Mouse (Mus musculus) left cerebral cortex, adult 8-10 months (tissue): ENCODE measurements around the gene Ptgs1. TPM values are rescaled to one million over a fixed set of nuclear protein-coding genes. Genes with fewer than 3 reads are reported as not detected.

Source experiments
- DNase-seq, 2 experiments: peaks; one replicate each; pipeline ENCODE4 v3.0.0; 2022; ENCODE audit warnings: low spot score in 2 of 2
- total RNA-seq, 4 experiments: library from RNA; stranded (reverse); gene quantifications; 2 replicates each; pipeline ENCODE4 v1.2.4; 2022

The Ptgs1 gene
- total RNA-seq, 4 experiments from 2014 or later = 23.9 to 31.0 (median 27.8) TPM

DNA sequence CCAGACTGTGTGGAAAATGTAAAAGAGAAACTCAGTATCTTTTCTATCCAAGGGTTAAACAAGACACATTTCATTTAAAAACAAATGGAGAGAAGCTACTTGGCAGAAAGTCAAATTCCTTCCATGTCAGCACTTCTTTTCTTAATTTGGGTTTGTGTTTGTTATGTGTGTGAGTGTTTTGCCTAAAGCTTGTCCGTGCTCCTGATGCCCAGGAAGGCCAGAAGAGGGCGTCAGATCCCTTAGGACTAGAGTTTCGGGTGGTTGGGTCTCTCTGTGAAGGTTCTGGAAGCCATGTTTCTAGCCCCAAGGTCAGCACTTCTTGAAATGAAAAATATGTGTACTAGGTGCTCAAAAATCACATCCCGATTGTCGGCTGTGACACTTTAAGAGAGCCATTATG is 15.8 kb upstream of the Ptgs1 start:
- no peak for DNase-seq

DNA sequence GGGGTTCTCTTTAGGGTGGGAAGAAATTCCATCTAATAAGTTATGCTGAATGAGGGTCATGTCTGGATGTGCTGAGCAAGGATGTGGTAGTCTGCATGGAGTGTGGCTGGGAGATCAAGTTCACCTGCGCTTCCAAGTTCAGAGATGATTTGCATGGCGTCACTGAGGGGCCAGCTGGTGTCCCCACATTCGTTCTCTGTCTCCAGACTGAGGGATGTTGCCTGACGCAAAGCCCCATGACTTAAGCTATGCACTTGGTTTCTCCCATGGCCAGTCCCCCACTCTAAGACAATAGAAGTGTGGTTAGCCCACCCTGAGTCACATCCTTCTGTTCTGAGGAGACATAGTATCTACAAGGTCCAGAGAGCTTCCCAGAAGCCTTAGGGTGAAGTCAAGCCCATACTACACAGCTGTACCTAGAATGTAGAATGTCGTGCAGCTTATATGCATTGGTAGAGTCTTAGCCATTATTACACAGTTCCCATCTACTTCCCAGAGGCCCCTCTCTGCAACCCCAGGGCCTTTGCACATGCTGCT is 15.0 kb upstream of the Ptgs1 start:
- no peak for DNase-seq

DNA sequence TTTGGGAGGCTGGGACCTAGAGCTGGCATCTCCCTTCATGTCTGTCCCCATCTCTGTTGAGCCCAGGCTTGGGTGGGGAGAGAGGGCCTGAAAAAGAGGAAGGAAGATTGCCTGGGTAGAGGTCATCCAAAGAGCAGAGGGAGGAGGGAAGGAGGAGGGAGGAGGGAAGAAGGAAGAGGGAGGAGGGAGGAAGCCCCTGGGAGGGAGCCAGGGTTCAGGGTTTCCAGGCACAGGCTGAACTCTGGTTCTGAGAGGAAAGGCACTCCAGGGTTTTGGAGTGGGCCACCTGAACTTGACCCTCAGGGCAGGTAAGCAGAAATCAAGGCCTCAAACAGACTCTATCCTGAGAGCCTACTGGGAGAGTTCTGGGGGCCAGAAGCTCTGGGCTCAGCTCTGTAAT is 13.7 kb upstream of the Ptgs1 start:
- no peak for DNase-seq

DNA sequence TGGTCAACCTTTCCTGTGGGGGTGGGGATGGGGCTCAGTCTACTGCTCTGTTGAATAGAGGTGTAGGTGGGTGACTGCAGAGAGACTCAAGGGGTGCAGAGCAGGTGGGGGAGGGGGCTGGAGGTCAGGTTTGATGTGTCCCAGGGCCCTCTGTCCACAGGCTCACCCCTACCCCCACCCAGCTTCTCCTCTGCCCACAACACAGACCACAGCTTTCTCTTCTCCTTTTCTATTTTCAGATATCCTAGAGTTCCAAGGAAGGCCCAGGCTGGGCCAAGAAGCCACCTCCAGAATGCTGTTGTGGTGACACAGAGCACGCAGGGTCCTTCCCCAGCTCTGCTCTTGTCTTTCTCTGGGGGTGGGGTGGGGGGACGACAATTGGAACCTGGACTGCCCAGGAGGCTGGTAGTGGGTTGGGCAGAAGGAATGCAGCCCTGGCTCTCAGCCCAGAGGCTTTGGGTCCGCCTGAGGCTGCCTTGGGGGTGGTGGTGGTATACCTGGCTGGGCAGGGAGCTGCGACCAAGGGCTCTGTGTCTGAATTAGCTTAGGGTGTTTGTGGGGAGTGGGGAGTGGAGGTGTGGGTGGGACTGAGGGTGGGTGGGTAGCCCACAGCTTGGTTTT is 13.2 kb upstream of the Ptgs1 start:
- no peak for DNase-seq

DNA sequence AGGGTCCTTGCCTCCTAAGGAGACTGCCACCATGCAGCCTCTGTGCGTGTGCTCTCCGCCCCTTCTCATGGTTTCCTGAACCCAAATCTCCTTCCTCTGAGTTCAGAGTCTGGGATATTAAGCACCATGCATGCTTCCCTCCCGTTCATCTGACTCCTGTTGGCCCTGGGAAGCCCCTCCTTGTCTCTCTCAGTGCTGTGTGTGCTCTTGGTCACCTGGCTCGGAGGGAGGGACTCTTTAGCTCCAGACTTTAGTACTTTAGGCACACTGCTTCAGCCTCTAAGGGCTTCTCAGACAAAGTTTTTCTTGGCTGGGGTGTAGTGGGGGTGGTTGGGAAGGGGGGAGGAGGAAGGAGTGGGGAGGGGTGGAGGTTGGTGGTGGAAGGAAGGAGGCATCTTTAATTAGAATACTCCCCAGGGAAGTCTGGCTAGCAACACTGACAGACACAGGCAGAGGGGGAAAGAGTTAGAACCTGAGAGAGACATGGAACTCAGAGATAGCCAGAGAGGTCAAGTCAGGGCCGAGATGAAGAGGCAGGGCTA is 12.5 kb upstream of the Ptgs1 start:
- no peak for DNase-seq

DNA sequence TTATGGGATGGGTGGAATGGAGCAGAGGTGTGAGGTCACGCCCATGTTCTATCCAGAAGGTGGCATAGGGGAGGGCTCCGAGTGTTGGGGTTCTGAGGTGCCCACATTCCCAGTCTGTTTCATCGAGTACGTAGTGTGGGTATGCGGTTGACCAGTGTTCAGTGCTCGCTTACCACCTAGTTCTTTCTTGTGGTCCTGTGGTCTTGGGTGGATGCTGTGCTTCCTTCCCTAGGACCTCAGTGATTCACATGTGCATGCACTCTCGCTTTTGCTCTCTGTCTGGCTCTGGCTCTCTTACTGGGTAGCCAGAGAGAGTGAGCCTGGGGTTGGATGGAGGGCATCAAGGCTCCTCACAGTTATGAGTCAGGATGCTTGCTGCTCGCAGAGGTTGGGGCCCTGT is 10.1 kb upstream of the Ptgs1 start:
- no peak for DNase-seq

DNA sequence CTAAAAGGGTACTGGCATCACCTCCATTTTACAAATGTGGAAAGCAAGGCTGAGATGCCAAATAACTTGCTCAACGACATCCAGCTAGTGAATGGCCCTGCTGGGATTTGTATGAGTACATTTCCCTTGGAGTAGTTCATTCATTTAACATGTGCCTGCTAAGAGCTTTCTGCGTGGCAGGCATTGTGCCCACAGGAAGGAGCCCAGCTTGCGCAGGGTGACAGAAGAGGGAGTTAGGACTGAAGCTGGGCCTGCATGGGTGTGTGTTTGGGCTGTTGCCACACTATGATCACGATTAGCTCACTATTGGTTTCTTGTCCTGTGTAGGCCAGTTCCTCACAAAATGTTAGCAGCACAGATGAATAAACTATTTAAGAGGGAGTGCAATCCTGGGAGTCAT is 9.3 kb upstream of the Ptgs1 start:
- no peak for DNase-seq

DNA sequence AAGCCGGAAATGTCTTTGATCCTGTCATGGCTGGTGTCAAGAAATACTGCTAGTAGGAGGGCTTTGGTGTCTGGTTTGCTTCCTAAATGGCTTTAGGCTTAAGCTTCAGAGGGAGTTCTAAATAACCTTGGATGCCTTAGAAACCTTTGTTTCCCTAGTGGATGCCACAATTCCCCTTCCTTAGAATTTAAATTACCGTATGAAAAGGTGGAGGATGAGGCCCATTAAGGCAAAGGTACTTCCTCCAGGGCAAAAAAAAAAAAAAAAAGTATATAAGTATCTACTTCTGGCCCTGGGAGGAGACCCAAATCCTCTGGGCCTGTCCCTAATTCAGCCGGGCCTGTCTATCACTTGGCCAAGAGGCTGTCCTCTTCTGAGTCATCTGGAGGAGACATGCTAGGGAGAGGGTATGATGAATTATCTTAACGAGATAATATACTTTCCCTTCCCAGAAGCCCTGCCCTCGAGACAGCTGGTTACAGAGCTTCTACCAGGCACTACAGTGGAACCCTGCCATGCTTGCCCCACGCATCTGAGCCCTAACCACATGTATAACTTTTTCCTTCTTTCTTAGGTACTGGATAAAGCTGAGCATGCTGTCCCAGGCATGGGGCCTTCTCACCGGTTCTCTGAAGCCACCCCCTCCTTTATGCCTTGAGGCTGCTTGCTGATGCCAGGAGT is 7.9 kb upstream of the Ptgs1 start:
- no peak for DNase-seq

DNA sequence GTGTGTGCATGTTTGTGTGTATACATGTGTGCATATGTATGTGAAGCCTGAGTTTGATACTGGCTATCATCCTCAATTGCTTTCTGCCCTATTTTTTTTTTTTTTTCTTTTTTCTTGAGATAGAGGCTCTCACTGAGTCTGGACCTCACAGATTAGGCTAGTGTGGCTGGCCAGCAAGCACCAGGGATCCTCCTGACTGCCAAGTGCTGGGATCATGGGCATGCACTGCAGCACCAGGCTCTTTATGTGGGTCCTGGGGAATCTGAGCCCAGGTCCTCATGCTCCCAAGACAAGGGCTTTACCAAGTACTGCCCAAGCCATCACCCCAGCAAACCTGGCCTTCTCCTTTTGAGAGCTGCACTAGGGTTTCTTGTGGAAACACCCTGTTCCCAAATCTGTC is 6.8 kb upstream of the Ptgs1 start:
- no peak for DNase-seq

DNA sequence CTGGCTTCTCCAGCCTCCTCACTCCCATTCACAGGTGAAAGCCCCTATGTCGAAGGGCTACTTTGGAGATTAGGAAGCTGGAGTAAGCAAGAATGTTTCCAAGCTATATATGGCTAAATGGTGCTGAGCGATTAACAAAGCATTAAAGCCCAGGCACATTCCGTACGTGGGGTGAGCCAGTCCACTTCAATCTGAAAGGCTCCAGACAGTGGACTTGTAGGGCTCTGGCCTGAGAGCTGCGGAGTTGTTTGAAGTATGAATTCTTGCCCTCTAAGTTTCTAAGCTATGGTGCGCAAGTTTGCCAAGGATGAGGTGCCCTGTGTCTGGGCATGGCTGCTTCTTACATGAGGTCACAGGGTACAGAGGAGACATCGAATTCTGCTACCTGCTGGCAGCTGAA is 6.1 kb upstream of the Ptgs1 start:
- no peak for DNase-seq

DNA sequence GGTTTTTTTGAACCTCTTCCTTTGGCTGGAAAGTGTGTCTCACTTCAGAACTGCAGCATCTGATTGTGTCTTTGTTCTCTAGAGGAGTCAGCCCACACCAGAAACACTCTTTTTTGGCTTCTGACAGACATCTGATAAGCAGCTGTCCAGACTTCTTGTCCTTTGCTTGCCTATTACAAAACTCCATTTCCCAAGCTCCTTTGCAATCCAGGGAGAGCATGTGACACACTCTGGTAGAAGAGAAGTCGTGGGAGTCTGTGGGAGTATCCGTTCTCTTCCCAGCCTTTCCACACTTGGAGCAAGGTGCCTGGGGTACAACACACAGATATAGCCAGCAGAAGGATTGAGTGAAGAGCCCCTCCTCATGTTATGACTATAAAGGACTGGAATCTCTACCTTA is 5.6 kb upstream of the Ptgs1 start:
- no peak for DNase-seq

DNA sequence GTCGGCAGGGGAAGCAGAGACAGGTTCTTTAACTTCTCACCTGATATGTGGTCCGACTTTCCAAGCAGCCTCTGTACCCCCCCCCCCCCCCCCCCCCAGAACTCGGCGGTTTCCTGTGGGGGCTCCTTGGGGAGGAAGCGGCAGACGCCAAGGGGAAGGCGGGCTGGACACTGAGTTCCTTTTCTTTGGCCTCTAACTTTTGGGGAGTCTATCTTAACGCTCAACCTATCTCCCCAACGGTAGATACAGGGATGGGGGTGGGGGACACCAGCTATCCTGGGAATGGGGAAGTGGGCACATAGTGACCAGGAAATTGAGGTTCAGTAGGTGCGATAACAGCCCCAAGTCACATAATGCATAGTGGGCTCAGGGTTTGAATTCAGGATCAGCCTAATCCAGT is 741 bp downstream of the Ptgs1 start:
- no peak for DNase-seq

DNA sequence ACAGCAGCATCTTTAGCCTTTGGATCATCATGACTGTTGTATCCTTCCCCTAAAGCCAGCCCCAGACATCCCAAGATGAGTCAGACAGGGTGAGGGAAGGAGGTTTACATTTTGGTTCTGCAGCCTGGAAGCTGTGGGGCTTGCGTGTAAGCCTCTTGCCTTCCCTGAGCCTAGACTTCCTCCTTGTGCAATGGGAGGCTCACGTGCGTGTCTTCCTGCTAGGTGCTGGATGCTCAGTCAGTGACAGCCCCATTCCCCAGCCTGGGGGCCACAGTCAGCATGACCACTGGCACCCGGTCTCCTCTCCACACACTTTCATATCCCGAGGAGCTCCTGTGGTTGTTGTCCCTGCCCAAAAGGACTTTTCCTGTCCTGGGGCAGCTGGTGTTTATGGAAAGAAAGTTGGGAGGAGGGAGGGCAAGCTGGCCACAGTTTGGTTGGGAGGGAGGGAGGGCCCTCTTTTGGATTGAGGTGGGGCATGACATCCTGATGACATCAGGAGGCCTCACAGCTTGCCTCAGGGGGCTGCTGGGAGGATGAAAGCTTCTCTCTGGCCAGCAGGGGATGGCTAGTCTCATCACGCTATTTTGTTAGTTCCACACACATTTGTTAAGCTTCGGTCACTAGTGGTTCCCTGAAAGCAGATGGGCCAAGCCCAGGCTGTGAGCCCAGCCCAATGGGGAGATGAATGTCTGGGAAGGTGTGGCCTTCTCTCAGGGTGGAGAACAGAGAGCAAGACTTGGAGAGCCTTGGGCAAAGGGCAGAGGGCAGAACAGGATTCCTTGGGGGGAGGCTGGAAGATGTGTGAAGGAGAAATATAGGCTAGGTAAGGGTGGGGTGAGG is 4.5 kb downstream of the Ptgs1 start:
- no peak for DNase-seq

DNA sequence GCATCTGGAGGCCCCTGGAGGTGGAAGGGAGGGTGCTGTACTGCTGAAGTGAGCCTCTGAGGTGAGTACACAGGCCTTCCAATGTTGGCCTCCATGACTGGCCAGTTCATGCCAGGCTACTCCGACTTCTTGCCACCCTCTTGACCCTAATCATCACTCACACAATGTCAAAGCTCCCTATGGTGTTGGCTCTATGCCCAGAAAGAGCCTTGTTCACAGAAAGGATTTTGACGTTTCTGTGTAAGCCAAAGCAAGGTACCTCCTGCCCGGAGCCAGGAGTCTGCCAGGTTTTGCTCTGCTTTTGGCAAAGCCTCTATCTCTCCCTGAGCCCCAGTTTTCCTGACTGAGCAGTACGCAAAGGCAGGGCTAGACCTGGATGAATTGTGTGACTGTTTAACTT is 5.7 kb downstream of the Ptgs1 start:
- DNase-seq = no peak

DNA sequence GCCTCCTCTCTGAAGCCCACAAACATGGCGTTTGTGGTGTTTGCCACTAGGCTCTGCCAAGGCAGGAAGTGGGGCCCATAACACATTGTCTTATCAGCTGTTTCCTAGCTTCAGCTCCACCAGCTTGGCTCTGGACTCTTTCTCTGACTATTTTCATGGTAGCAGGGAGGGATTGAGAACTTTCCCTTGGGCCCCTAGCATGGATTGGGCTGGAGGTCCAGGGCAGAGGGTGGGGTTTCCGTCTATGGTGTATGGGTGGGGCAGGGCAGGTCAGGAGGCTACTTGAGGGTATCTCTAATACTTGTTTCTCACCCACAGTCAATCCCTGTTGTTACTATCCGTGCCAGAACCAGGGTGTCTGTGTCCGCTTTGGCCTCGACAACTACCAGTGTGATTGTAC is 6.7 kb downstream of the Ptgs1 start:
- no peak for DNase-seq

DNA sequence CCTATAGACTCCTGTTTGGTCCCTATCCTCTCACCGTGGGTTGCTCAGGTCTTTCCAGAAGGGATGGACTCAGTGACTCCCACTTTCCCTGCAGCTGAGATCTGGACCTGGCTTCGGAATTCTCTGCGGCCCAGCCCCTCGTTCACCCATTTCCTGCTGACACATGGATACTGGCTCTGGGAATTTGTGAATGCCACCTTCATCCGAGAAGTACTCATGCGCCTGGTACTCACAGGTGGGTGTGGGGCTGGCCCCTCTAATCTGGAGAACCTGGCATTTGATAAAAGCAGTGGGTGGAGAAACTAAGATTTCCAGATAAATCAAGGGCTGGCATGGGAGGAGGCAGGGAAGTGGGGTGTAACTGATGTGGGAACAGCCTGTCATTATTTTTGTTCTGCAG is 7.3 kb downstream of the Ptgs1 start:
- no peak for DNase-seq

DNA sequence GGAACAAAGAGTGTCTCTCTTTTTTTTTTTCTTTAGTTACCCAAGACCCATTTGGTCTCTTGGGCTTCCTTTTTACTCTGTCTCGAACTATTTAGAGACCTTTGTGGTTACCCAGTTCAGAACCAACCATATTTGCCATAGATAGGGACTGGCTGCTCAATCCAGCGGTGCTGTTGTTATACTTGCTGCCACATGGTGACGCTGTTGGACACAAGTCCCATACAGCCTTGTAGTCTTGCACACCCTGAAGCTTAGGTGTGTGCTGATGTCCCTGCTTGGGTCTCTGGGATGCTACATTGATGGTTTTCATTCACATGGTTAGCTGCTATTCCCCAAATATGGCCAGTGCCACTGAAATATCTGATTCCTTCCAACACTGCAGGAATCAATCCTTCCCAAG is 8.2 kb downstream of the Ptgs1 start:
- no peak for DNase-seq

DNA sequence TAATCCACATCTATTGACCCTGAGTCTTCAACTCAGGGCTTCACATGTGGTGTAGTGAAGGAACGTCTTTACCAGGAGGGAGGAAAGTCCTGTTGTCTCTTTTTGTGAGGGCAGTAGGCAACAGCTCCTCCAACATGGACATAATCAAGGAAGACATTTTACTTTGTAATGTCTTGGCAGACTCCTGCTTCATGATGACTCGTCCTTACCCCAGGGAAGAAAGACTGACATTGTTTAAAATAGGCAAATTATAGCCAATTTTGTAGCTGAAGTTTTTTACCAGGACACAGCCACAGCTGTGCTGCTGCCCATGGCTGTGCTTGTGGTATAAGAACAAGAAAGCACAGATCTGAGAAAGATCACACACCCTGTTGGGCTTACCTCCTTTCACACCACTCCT is 8.7 kb downstream of the Ptgs1 start:
- DNase-seq = no peak

DNA sequence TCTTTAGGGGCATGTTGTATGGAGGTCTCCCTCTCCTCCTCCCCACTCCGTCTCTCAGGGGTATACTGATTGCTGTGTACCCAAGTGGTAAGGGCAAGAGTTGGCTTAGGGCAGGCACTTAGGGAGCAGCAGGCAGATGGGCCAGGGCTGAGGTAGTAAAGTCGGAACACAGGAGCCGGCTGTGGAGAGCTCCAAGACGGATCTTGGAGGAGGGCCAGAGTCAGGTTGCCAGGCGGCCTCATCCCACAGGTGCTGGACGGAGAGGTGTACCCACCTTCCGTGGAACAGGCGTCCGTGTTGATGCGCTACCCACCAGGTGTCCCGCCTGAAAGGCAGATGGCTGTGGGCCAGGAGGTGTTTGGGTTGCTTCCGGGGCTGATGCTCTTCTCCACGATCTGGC is 12.3 kb downstream of the Ptgs1 start:
- no peak for DNase-seq

DNA sequence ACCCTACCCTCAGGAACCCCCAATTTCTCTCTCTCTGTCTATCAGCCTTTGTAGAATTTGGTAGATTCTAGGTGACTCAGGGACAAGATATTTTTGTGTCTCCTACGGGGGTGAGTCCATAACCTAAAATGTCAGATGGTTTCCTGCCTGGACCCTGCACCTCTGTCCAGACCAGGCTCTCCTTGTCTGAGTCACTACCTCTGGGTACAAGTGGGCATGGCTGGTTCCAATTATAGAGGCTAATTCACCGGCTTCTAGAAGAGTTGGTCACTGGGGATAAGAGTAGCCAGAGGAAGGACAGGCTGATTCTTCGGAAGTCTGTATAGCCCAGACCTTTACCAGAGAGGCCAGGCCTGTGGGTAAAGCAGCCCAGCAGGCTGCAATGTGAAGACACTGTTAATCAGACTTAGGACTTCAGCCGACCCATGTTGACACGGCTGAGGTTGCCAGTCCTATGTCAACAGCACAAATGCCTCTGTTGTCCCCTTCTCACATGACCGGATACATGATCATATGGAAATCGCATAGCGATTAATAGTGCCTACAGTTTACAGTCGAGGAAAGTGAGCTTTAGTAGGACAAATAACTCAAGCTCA is 13.2 kb downstream of the Ptgs1 start:
- DNase-seq = no peak

DNA sequence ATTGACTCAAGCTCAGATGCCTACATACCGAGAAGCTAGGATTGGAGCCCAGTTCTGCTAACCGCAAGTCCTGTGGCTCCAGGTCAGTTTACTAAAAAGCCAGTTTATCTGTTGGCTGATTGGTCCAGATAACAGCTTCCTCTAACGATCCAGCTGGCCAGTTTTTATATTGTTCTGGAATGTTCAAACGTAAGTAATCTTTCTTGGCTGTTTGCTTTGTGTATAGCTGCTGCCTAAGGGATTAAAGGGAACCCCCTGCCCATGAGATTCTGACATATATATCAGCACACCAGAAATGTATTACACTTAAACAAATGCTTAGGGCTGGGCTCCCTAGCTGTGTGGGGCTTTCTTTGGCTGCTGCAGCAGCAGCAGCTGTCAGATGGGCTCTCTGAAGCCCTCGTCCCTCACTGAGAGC is 13.7 kb downstream of the Ptgs1 start:
- no peak for DNase-seq

DNA sequence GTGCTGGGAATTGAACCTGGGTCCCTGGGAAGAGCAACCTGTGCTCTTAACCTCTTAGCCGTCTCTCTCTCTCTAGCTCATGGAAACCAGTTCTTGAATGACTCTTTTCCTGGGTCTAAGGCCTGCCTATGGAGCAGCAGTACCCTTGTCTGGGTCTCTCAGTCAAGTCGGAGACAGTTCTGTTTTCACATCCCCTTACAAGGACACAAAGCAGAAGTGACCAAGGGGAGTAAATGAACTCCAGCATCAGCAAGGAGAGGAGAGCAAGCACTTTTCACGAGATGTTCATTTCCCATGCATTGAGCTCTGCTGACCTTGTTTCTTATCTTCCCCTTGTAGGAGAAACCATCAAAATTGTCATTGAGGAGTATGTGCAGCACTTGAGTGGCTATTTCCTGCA is 14.5 kb downstream of the Ptgs1 start:
- no peak for DNase-seq
